Mouse (Mus musculus) hindbrain, embryonic 15.5 days (tissue): ENCODE measurements around the gene Tbx18. TPM values are rescaled to one million over a fixed set of nuclear protein-coding genes. Genes with fewer than 3 reads are reported as not detected.

Source experiments
- ATAC-seq: fragments of 200-750 bp; cut with Nextera tagmentation; 2 replicates; pipeline ENCODE4 v1.8.0; 2017; ENCODE audit warnings: low read depth, moderate number of reproducible peaks, moderate TSS enrichment; ENCODE audit not compliant: low FRiP score
- H3K27ac ChIP-seq: fragments of 300-500 bp; sonication (generic); replicated peaks from 2 replicates; pipeline ENCODE4 v1.5.1; 2015; ENCODE audit warnings: mild to moderate bottlenecking, inconsistent platforms
- H3K27me3 ChIP-seq: fragments of 300-500 bp; sonication (generic); 2 replicates; pipeline ENCODE4 v1.6.1; 2015; ENCODE audit warnings: control low read depth, inconsistent platforms
- H3K36me3 ChIP-seq: fragments of 300-500 bp; sonication (generic); 2 replicates; pipeline ENCODE4 v1.6.1; 2015; ENCODE audit warnings: control low read depth, inconsistent platforms
- H3K4me1 ChIP-seq: fragments of 300-500 bp; sonication (generic); replicated peaks from 2 replicates; pipeline ENCODE4 v1.6.1; 2015; ENCODE audit warnings: control low read depth, inconsistent platforms
- H3K4me2 ChIP-seq: fragments of 300-500 bp; sonication (generic); 2 replicates; pipeline ENCODE4 v1.6.1; 2015; ENCODE audit warnings: moderate library complexity, mild to moderate bottlenecking, inconsistent platforms
- H3K4me3 ChIP-seq: fragments of 300-500 bp; sonication (generic); 2 replicates; pipeline ENCODE4 v1.5.1; 2015; ENCODE audit warnings: mild to moderate bottlenecking, inconsistent platforms
- H3K9ac ChIP-seq: fragments of 300-500 bp; sonication (generic); 2 replicates; pipeline ENCODE4 v1.6.1; 2015; ENCODE audit warnings: inconsistent platforms
- H3K9me3 ChIP-seq: fragments of 300-500 bp; sonication (generic); 2 replicates; pipeline ENCODE4 v1.6.1; 2016; ENCODE audit warnings: control low read depth, inconsistent platforms
- WGBS: fragments of 180-500 bp; shearing (Covaris S2); methylation state at CpG from one replicate; pipeline ENCODE4 v1.1.7; 2015; 5-methylcytosine and 5-hydroxymethylcytosine counted together
- polyA plus RNA-seq: library from polyadenylated mRNA; unstranded; fragments of >200 nt; fragmentation: Nextera tagmentation; extraction: Ambion mirVana; gene quantifications from 2 replicates; pipeline ENCODE4 v1.2.1, GENCODE M21; 2015

Gene Tbx18
- polyA plus RNA-seq, 1 experiment from 2014 or later = 1.7 TPM

DNA sequence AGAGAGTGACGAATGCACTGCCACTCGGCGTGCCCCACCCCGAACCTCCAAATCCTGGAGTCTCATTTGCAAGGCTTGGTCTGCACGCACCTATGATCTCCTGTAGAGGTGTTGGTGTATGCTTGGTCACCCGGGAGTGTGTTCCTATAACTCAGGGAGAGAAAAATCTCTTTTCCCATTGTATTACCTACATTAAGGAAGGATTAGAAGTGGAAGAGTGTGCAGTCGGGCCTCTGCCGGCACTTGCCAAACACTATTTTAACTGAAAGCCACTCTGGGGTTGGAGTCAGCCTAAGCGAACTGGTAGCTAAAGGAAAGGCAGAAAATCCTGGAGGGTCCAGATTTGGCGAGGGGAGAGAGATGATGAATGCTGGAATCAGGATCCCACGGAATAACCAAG lies 2.7 kb upstream of the Tbx18 start:
- H3K36me3 ChIP-seq = no peaks in the 10 kb centered on the region
- no peak for ATAC-seq
- H3K27me3 ChIP-seq = peaks cover 84% of the 10 kb centered on the region
- H3K27ac ChIP-seq = no peak overlapping the region
- H3K4me2 ChIP-seq = no peak overlapping the region
- no peak overlapping the region for H3K4me3 ChIP-seq
- WGBS = 3% methylated on average over 11 of the region's 11 CpGs
- H3K9ac ChIP-seq = no peak overlapping the region
- H3K4me1 ChIP-seq = peaks cover 22% of the 10 kb centered on the region
- no peaks in the 10 kb centered on the region for H3K9me3 ChIP-seq

- ATAC-seq = no peak
These were observed 2.2 kb upstream of the Tbx18 start for GRCm38 (mm10) chr9:87733236-87733630.

DNA sequence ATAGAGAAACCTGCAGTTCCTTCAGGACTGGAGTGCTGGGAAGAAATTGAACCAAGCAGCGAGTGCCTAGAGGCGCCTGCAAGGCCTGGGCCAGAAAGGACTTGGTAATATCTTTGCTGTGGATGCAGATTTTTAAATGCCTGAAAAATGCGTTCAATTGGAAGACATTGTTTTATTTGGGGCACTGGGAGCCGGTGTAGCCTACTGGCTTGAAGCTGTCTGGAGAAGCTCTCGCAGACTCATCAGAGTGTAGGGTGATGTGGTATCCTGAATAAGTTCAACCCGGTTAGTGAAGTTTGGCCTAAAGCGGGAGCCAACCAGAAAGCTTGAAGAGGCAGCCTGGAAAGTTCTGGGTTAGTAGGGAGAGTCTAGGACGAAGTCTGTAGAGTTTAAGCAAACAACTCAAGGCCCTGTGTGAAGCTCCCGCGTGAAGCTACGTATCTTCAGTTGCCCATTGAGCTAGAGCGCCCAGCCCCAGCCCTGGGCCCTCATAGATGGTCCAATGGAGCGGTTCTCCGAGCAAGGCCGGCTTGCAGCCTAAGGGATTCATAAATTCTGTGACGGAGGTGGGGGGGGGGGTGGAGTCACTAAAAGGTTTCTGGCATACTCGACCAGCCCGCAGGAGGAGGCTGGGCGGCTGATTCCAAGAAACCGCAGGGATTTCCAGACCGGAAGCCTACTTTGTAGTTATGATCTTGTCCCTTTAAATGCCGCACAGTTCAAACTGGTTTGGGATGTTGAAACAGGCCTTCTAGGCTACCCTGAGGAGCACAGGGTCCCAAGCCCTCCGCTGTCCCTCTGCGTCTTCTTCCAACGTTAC lies 1.6 kb upstream of the Tbx18 start:
- Histone ChIP-seq H3K27me3 (peaks cover 83% of the 10 kb centered on the region), H3K9ac (no peak overlapping the region), H3K27ac (no peak overlapping the region), H3K36me3 (no peaks in the 10 kb centered on the region), H3K4me3 (no peak overlapping the region), H3K4me2 (no peak overlapping the region), H3K9me3 (no peaks in the 10 kb centered on the region), H3K4me1 (peaks cover 22% of the 10 kb centered on the region)
- no peak for ATAC-seq
- 2% methylated on average over 25 of the region's 25 CpGs for WGBS

More at GRCm38 (mm10) chr9:87733236-87733630, 2.2 kb upstream of the Tbx18 start:
- Histone ChIP-seq H3K27ac (no peak overlapping the region), H3K9me3 (no peaks in the 10 kb centered on the region), H3K36me3 (no peaks in the 10 kb centered on the region), H3K9ac (no peak overlapping the region), H3K4me3 (no peak overlapping the region), H3K4me1 (peaks cover 22% of the 10 kb centered on the region), H3K4me2 (no peak overlapping the region), H3K27me3 (peaks cover 84% of the 10 kb centered on the region)
- 2% methylated on average over 11 of the region's 11 CpGs for WGBS

GRCm38 (mm10) chr9:87730271-87730960 lies 644 bp downstream of the Tbx18 start:
- H3K9ac ChIP-seq = peak overlapping the region; percentile 25; the same call in 1 of the 2 replicates
- peak overlapping the region; percentile 72 for H3K4me2 ChIP-seq
- H3K27me3 ChIP-seq = peaks cover 69% of the 10 kb centered on the region
- 1% methylated on average over 58 of the region's 91 CpGs for WGBS
- peaks cover 22% of the 10 kb centered on the region for H3K4me1 ChIP-seq
- no peaks in the 10 kb centered on the region for H3K9me3 ChIP-seq
- H3K4me3 ChIP-seq = peak overlapping the region; percentile 38
- ATAC-seq = peak; percentile 57; the same call in 1 of the 2 replicates
- no peak overlapping the region for H3K27ac ChIP-seq
- no peaks in the 10 kb centered on the region for H3K36me3 ChIP-seq

DNA sequence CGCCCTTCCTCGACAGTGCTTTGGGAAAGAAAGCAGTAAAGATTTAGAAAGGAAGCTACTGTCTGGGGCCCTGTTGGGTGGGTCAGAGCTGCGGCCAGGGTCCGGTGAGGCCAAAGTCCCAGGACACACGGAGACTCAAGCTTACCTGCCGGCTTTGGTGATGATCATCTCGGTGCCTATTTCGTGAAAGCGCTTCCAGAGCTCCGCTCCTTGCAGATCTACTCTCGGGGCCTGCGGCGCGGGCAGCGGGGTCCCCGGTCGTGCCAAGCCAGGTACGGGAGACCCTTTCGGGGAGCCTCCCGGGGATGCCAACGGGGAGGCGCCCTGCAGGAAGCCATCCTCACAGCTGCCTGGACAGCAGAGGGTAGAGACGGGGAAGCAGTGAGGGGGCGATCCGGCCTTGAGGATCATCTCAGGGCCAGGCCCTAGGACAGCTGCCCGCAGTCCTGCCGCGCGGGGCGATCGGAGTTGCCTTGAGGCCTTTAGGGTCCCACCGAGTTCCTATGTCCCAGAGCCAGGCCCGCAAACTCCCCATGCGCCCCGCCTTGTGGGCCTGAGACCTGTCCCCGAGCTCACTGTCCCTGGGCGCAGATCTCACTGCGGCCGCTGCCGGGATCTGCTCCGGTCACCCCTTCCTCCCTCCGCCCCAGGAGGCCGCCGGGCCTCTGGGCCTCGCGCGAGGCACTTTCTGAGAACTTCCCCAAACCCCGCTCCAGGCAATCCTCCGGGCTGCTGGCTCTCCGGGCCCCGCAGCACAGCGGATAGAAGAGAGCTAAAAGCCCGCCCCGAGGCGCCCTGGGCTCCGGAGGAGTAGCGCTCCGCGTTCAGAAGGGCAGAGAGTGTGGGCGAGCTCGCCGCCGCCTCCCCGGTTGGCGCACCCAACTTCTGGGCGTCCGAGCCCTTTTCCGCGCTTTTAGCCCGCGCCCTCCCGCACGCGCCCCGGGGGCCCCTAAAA lies 1.5 kb downstream of the Tbx18 start:
- no peak overlapping the region for H3K9ac ChIP-seq
- ATAC-seq = no peak
- H3K4me1 ChIP-seq = peaks cover 22% of the 10 kb centered on the region

GRCm38 (mm10) chr9:87728107-87728506 lies 3.0 kb downstream of the Tbx18 start:
- no peak for ATAC-seq
- no peak overlapping the region for H3K9ac ChIP-seq
- no peak overlapping the region for H3K4me2 ChIP-seq
- H3K36me3 ChIP-seq = no peaks in the 10 kb centered on the region
- no peaks in the 10 kb centered on the region for H3K9me3 ChIP-seq
- no peak overlapping the region for H3K4me3 ChIP-seq
- no peak overlapping the region for H3K27ac ChIP-seq
- peaks cover 22% of the 10 kb centered on the region for H3K4me1 ChIP-seq
- 12% methylated on average over 3 of the region's 3 CpGs for WGBS
- H3K27me3 ChIP-seq = peaks cover 69% of the 10 kb centered on the region

More for the DNA sequence above, 1.5 kb downstream of the Tbx18 start:
- peak overlapping the region; percentile 72 for H3K4me2 ChIP-seq
- peak overlapping the region; percentile 38 for H3K4me3 ChIP-seq
- H3K27ac ChIP-seq = no peak overlapping the region
- H3K36me3 ChIP-seq = no peaks in the 10 kb centered on the region
- under 1% methylated on average over 69 of the region's 75 CpGs for WGBS
- peaks cover 67% of the 10 kb centered on the region for H3K27me3 ChIP-seq
- no peaks in the 10 kb centered on the region for H3K9me3 ChIP-seq

DNA sequence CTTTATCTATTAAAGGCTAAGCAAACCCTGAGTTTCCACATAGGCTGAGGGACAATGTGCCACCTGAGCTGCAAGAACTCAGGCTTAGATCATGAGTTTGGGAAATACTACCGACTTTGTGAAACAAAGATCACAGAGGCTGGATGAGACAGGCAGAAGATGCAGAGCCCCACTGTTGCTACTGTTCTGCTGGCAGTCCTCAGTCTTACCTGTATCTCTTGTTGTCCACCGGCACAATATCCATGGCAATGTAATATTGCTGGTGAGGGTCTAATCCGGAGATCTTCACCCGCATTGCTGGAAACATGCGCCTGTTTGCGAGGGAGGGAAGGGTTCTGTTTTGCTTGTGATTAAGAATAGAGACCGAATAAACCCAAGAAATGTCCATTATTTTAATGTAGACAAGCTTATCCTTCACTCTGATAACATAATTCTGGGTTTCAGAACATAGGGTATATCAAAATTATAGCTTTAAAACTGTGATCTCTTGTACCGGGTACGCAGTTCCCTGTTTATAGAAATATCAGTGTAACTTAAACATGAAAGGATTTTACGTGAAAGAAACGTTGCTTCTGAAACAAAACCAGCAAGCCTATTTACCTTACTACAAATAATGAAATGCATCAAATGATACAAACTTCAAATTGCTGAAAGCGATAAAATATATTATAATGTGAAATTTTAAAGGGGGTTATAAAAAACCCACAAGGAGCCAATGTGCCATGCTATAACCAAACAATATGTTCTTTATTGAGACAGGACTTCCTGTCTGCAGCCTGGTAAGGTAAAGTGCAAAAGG lies 3.7 kb downstream of the Tbx18 start:
- no peak for ATAC-seq
- no peak overlapping the region for H3K9ac ChIP-seq
- peaks cover 66% of the 10 kb centered on the region for H3K27me3 ChIP-seq
- no peak overlapping the region for H3K4me2 ChIP-seq
- WGBS = 8% methylated on average over 12 of the region's 12 CpGs
- no peaks in the 10 kb centered on the region for H3K9me3 ChIP-seq
- peaks cover 22% of the 10 kb centered on the region for H3K4me1 ChIP-seq
- no peaks in the 10 kb centered on the region for H3K36me3 ChIP-seq
- H3K27ac ChIP-seq = no peak overlapping the region
- H3K4me3 ChIP-seq = no peak overlapping the region

GRCm38 (mm10) chr9:87721793-87722192 lies 9.3 kb downstream of the Tbx18 start:
- no peak overlapping the region for H3K27ac ChIP-seq
- no peaks in the 10 kb centered on the region for H3K4me1 ChIP-seq
- no peak overlapping the region for H3K9ac ChIP-seq
- no peaks in the 10 kb centered on the region for H3K9me3 ChIP-seq
- no peak overlapping the region for H3K4me3 ChIP-seq
- peaks cover 32% of the 10 kb centered on the region for H3K27me3 ChIP-seq
- 42% methylated on average over 2 of the region's 2 CpGs for WGBS
- 0 out of 2 replicates have a peak, but pooled peaks have one; percentile 19 for ATAC-seq
- no peaks in the 10 kb centered on the region for H3K36me3 ChIP-seq
- no peak overlapping the region for H3K4me2 ChIP-seq

- no peak overlapping the region for H3K4me3 ChIP-seq
- no peaks in the 10 kb centered on the region for H3K9me3 ChIP-seq
- no peaks in the 10 kb centered on the region for H3K36me3 ChIP-seq
- H3K27ac ChIP-seq = no peak overlapping the region
- no peak for ATAC-seq
- H3K4me2 ChIP-seq = no peak overlapping the region
- no peak overlapping the region for H3K9ac ChIP-seq
- 81% methylated on average over 4 of the region's 4 CpGs for WGBS
- H3K27me3 ChIP-seq = no peaks in the 10 kb centered on the region
- H3K4me1 ChIP-seq = no peaks in the 10 kb centered on the region
These were observed 20.7 kb downstream of the Tbx18 start for GRCm38 (mm10) chr9:87710360-87710759.

DNA sequence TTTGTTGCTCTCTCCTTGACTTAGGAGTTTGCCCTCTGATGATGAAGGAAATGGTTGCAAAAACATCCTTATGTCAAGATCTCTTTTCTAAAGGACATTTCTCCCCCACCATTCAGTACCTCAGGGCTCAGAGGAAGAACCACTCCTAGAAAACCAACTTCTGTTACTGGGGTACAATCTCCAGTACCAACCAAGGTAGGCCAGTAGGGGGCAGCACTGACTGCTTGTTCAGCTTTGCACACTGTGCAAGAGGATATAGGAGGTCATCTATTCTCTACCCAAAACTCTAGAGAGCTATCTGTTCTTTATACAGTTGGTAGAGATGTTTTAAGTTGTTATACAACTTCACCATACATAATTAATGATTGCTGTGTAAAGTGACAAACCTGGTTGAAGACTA lies 22.9 kb downstream of the Tbx18 start:
- no peaks in the 10 kb centered on the region for H3K9me3 ChIP-seq
- H3K36me3 ChIP-seq = no peaks in the 10 kb centered on the region
- H3K4me1 ChIP-seq = no peaks in the 10 kb centered on the region
- no peak overlapping the region for H3K4me2 ChIP-seq
- no peak for ATAC-seq
- no peaks in the 10 kb centered on the region for H3K27me3 ChIP-seq
- no peak overlapping the region for H3K27ac ChIP-seq
- H3K9ac ChIP-seq = no peak overlapping the region
- no peak overlapping the region for H3K4me3 ChIP-seq

DNA sequence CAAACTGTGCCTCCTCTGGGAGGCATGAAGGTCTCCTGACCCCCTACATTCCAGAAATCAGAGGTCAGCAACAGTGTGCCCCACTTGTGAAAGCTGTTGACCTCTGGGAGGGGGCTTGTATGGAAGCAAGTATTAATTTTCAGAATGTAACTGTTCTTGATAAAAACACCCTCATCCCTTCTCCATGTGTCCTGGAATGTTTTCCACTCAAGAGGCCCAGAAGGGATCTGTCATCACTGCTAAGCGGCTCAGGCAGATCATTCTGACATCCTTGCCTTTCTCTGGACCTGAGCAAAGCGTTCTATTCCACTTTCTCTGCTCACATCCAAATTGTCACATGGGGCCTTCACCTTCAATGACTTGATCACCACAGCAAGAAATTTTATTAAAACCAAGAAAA lies 28.8 kb downstream of the Tbx18 start:
- 86% methylated on average over 2 of the region's 2 CpGs for WGBS
- H3K27me3 ChIP-seq = no peaks in the 10 kb centered on the region
- H3K4me3 ChIP-seq = no peak overlapping the region
- no peak overlapping the region for H3K27ac ChIP-seq
- no peak overlapping the region for H3K9ac ChIP-seq
- H3K9me3 ChIP-seq = no peaks in the 10 kb centered on the region
- no peak overlapping the region for H3K4me2 ChIP-seq
- ATAC-seq = no peak
- H3K36me3 ChIP-seq = no peaks in the 10 kb centered on the region
- no peaks in the 10 kb centered on the region for H3K4me1 ChIP-seq
